Mouse (Mus musculus) CH12.LX (cell line): ENCODE data around the gene Aagab. TPM values are rescaled to one million over a fixed set of nuclear protein-coding genes. Genes with fewer than 3 reads are reported as not detected.

ENCODE experiments used
- DNase-seq: peaks from one replicate; pipeline ENCODE4 v3.0.0-alpha.2; 2013; ENCODE audit errors: extremely low read depth
- H3K27ac ChIP-seq: 2 replicates; pipeline ENCODE4 v1.5.1; 2012; ENCODE audit warnings: low read depth, mild to moderate bottlenecking, control low read depth, moderate library complexity; ENCODE audit not compliant: insufficient read depth
- H3K27me3 ChIP-seq: replicated peaks from 2 replicates; pipeline ENCODE3; 2012; ENCODE audit warnings: inconsistent platforms
- H3K36me3 ChIP-seq, 2 experiments: replicated peaks in 1 of 2; 2 replicates each; pipeline versions ENCODE3 to v1.6.1; 2012; ENCODE audit warnings: inconsistent platforms in 1 of 2, low read length in 1 of 2, mild to moderate bottlenecking in 1 of 2, mixed read lengths in 1 of 2, moderate library complexity in 1 of 2; ENCODE audit not compliant: control insufficient read depth in 1 of 2, insufficient read depth in 1 of 2
- H3K4me1 ChIP-seq, 2 experiments: 2 replicates each; pipeline ENCODE4 v1.6.1; 2012; ENCODE audit warnings: inconsistent platforms in 1 of 2, moderate library complexity in 1 of 2; ENCODE audit not compliant: insufficient read depth in 2 of 2, control insufficient read depth in 1 of 2
- H3K4me2 ChIP-seq: 2 replicates; pipeline ENCODE4 v1.6.1; 2012; ENCODE audit warnings: low read depth, mild to moderate bottlenecking, control low read depth; ENCODE audit not compliant: poor library complexity, insufficient read depth, severe bottlenecking
- H3K4me3 ChIP-seq, 3 experiments: fragments of 150-350 bp in 1 of 3; sonication (generic) in 1 of 3; replicated peaks in 1 of 3; 2 replicates each; pipeline versions ENCODE3 to v1.5.1; 2011 to 2012; ENCODE audit warnings: low read depth in 2 of 3, low read length in 2 of 3, mild to moderate bottlenecking in 2 of 3, moderate library complexity in 2 of 3, control low read depth in 1 of 3, improper control_type of control experiment in 1 of 3, inconsistent platforms in 1 of 3, mixed read lengths in 1 of 3; ENCODE audit not compliant: poor library complexity in 1 of 3
- H3K79me2 ChIP-seq: replicated peaks from 2 replicates; pipeline ENCODE4 v1.6.1; 2012; ENCODE audit warnings: mild to moderate bottlenecking, moderate library complexity; ENCODE audit not compliant: control insufficient read depth, poor library complexity, insufficient read depth, severe bottlenecking; ENCODE audit errors: extremely low read depth
- H3K9ac ChIP-seq: 2 replicates; pipeline ENCODE4 v1.6.1; 2012; ENCODE audit warnings: low read depth, mild to moderate bottlenecking, control low read depth, moderate library complexity; ENCODE audit not compliant: insufficient read depth
- H3K9me3 ChIP-seq: replicated peaks from 2 replicates; pipeline ENCODE3; 2012; ENCODE audit warnings: low read length, inconsistent platforms, mixed read lengths
- BHLHE40 ChIP-seq: IDR thresholded peaks from 2 replicates; pipeline ENCODE4 v1.6.1; 2011; ENCODE audit warnings: mild to moderate bottlenecking, low read depth, low read length, improper control_type of control experiment
- CHD2 ChIP-seq: IDR thresholded peaks from 2 replicates; pipeline ENCODE4 v1.6.1; 2011; ENCODE audit warnings: low read length, improper control_type of control experiment
- CTCF ChIP-seq, 2 experiments: IDR thresholded peaks in 1 of 2; conservative IDR thresholded peaks in 1 of 2; 2 replicates each; pipeline ENCODE4 v1.5.1; 2011 to 2012; ENCODE audit warnings: low read depth in 2 of 2, low read length in 2 of 2, improper control_type of control experiment in 1 of 2, inconsistent platforms in 1 of 2, mild to moderate bottlenecking in 1 of 2, moderate library complexity in 1 of 2
- EP300 ChIP-seq: IDR thresholded peaks from 2 replicates; pipeline ENCODE4 v1.6.1; 2011; ENCODE audit warnings: low read length, improper control_type of control experiment
- GABPA ChIP-seq: IDR thresholded peaks from 2 replicates; pipeline ENCODE4 v1.6.1; 2012; ENCODE audit warnings: low read depth, low read length, improper control_type of control experiment, inconsistent platforms; ENCODE audit not compliant: insufficient replicate concordance
- HCFC1 ChIP-seq: IDR thresholded peaks from 2 replicates; pipeline ENCODE4 v1.6.1; 2012; ENCODE audit warnings: low read depth, mild to moderate bottlenecking, inconsistent platforms, low read length, improper control_type of control experiment
- MAFK ChIP-seq: IDR thresholded peaks from 2 replicates; pipeline ENCODE4 v1.6.1; 2011; ENCODE audit warnings: low read length, improper control_type of control experiment; ENCODE audit not compliant: insufficient replicate concordance
- MAX ChIP-seq: IDR thresholded peaks from 2 replicates; pipeline ENCODE4 v1.6.1; 2011; ENCODE audit warnings: low read length, improper control_type of control experiment
- MAZ ChIP-seq: IDR thresholded peaks from 2 replicates; pipeline ENCODE4 v1.6.1; 2012; ENCODE audit warnings: low read depth, mild to moderate bottlenecking, inconsistent platforms, low read length, improper control_type of control experiment, moderate library complexity
- MEF2A ChIP-seq: IDR thresholded peaks from 2 replicates; pipeline ENCODE4 v1.6.1; 2014; ENCODE audit warnings: low read depth, mild to moderate bottlenecking, inconsistent platforms, low read length, improper control_type of control experiment, borderline replicate concordance
- MXI1 ChIP-seq: IDR thresholded peaks from 2 replicates; pipeline ENCODE4 v1.6.1; 2011; ENCODE audit warnings: mild to moderate bottlenecking, low read depth, low read length, improper control_type of control experiment
- MYC ChIP-seq: IDR thresholded peaks from 2 replicates; pipeline ENCODE4 v1.6.1; 2011; ENCODE audit warnings: low read depth, mild to moderate bottlenecking, improper control_type of control experiment, low read length
- NRF1 ChIP-seq: IDR thresholded peaks from 2 replicates; pipeline ENCODE4 v1.6.1; 2014; ENCODE audit warnings: low read depth, mild to moderate bottlenecking, inconsistent platforms, low read length, improper control_type of control experiment, moderate library complexity
- POLR2A ChIP-seq: IDR thresholded peaks from 2 replicates; pipeline ENCODE4 v1.6.1; 2011; ENCODE audit warnings: low read depth, mild to moderate bottlenecking, improper control_type of control experiment, low read length
- POLR2AphosphoS2 ChIP-seq: IDR thresholded peaks from 2 replicates; pipeline ENCODE4 v1.6.1; 2011; ENCODE audit warnings: low read depth, low read length, improper control_type of control experiment
- RAD21 ChIP-seq: IDR thresholded peaks from 2 replicates; pipeline ENCODE4 v1.6.1; 2011; ENCODE audit warnings: low read depth, mild to moderate bottlenecking, low read length, improper control_type of control experiment, moderate library complexity
- RCOR1 ChIP-seq: conservative IDR thresholded peaks from 2 replicates; pipeline ENCODE4 v1.6.1; 2012; ENCODE audit warnings: low read depth, mild to moderate bottlenecking, inconsistent platforms, low read length, improper control_type of control experiment
- SIN3A ChIP-seq: IDR thresholded peaks from 2 replicates; pipeline ENCODE4 v1.6.1; 2012; ENCODE audit warnings: low read length, improper control_type of control experiment, inconsistent platforms
- TCF12 ChIP-seq: IDR thresholded peaks from 2 replicates; pipeline ENCODE4 v1.6.1; 2014; ENCODE audit warnings: low read depth, mild to moderate bottlenecking, inconsistent platforms, low read length, improper control_type of control experiment
- UBTF ChIP-seq: IDR thresholded peaks from 2 replicates; pipeline ENCODE4 v1.6.1; 2012; ENCODE audit warnings: low read depth, mild to moderate bottlenecking, inconsistent platforms, low read length, improper control_type of control experiment, moderate library complexity
- ZC3H11A ChIP-seq: IDR thresholded peaks from 2 replicates; pipeline ENCODE4 v1.6.1; 2012; ENCODE audit warnings: low read depth, mild to moderate bottlenecking, inconsistent platforms, low read length, improper control_type of control experiment
- ZKSCAN1 ChIP-seq: IDR thresholded peaks from 2 replicates; pipeline ENCODE4 v1.6.1; 2012; ENCODE audit warnings: low read depth, inconsistent platforms, low read length, improper control_type of control experiment, borderline replicate concordance
- ZMIZ1 ChIP-seq: IDR thresholded peaks from 2 replicates; pipeline ENCODE4 v1.6.1; 2012; ENCODE audit warnings: low read depth, mild to moderate bottlenecking, inconsistent platforms, low read length, improper control_type of control experiment
- dilution Hi-C: fragments of 300-500 bp; cut with MboI; formaldehyde crosslinking; loops from 2 replicates; pipeline ENCODE4 v1.14.3; 2020; ENCODE audit warnings: low sequenced_read_pairs; ENCODE audit not compliant: extremely low pct_unique_long_range_greater_than_20kb, extremely low pct_ligation_motif_present
- in situ Hi-C: fragments of 300-500 bp; cut with MboI; formaldehyde crosslinking; loops from 3 replicates; pipeline ENCODE4 v1.14.3; 2019; ENCODE audit warnings: low sequenced_read_pairs, low pct_ligation_motif_present, low pct_unique_long_range_greater_than_20kb, mixed read lengths
- polyA plus RNA-seq: library from polyadenylated mRNA; unstranded; fragments of >175 nt; gene quantifications from 2 replicates; pipeline ENCODE4 v1.2.1, GENCODE M21; 2012; ENCODE audit warnings: low read depth; ENCODE audit not compliant: insufficient read length
- total RNA-seq, 2 experiments: library from RNA; depleted of rRNA; stranded (reverse); fragments of 300-350 nt in 1 of 2; fragments of >200 nt in 1 of 2; gene quantifications; 2 replicates each; pipeline ENCODE4 v1.2.3; 2012 to 2014

Aagab gene
- total and polyA plus RNA-seq, 3 experiments: 14.5 to 27.8 (median 14.5) TPM

DNA sequence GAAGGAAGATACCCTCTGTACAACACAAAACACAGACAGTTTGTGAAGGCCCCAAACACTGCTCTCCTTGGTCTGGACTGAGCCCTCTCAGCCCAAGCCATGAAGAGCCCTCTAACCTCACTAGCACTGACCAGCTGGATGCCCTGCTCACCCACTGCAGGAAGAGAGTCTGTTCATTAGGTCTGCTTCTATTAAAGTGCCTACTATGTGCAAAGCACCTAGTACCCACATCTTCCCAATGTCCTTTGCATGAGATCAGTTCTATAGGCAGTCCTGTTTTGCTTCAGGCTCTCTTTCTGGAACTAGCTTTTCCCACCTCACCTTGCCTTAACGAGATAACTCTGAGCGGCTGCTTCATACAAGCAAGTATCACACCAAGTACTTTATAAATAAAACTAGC, 80.5 kb downstream of the Aagab start:
- Histone ChIP-seq H3K36me3 (no peaks in the 10 kb centered on the region), H3K4me3 (no peak overlapping the region), H3K9me3 (peaks cover 2% of the 10 kb centered on the region), H3K79me2 (no peaks in the 10 kb centered on the region), H3K27me3 (no peaks in the 10 kb centered on the region), H3K9ac (no peak overlapping the region), H3K27ac (no peak overlapping the region), H3K4me1 (peaks cover 1 to 13% of the 10 kb centered on the region in 2 experiments), H3K4me2 (no peak overlapping the region)
- in situ Hi-C loops (no loop called here), dilution Hi-C loops (no loop called here)
- TF ChIP-seq ZKSCAN1 (peak; percentile 31; the same call in 1 of the 2 replicates), BHLHE40 (no peak), CHD2 (no peak), SIN3A (no peak)
- DNase-seq: no peak

DNA sequence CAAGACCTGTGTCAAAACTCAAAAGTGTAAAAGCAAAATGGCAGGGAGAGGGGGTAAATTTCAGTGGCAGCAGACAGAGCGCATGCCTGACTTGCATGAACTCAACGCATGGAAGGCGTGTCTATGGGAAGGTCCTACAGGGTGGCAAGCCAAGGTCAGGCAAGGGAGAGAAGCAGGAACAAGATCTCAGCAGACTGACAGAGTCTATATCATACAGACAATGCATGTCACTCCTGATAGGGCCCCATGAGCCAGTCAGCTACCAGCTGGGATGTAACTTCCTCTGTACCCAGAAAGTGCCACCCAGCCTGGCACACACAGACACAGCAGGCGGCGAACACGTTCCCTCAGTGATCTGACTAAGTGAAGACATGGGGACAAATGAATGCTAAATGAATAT, 81.8 kb downstream of the Aagab start:
- Histone ChIP-seq H3K4me3 (no peak overlapping the region), H3K27me3 (no peaks in the 10 kb centered on the region), H3K36me3 (no peaks in the 10 kb centered on the region), H3K9ac (no peak overlapping the region), H3K79me2 (no peaks in the 10 kb centered on the region), H3K4me1 (peaks cover 5 to 15% of the 10 kb centered on the region in 2 experiments), H3K27ac (no peak overlapping the region), H3K9me3 (peaks cover 2% of the 10 kb centered on the region), H3K4me2 (no peak overlapping the region)
- no peak for DNase-seq
- dilution Hi-C loops: no loop called here
- TF ChIP-seq MXI1 (no peak), POLR2AphosphoS2 (no peak), MAX (no peak), MEF2A (no peak), RAD21 (no peak)
- in situ Hi-C loops: no loop called here

DNA sequence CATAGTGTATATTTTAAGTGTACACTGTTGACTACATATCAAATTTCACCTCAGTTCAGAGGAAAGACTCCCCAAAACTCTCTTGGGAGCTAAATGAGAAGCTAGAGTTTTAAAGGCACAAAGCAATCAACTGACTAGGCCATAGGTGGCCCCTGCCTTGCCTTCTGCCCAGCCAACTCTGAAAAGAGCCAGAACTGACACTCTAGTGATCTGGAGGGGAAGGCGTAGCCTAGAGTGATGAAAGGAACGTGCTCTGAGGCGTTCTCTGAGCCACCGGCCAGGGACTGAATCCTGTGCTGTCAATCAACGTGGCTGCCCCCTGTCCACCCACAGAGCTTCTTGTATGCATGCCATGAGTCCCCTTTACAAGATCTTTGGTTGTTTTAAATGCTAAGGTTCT, 82.9 kb downstream of the Aagab start:
- Histone ChIP-seq H3K9me3 (peaks cover 2% of the 10 kb centered on the region), H3K27ac (no peak overlapping the region), H3K27me3 (no peaks in the 10 kb centered on the region), H3K4me3 (no peak overlapping the region), H3K79me2 (no peaks in the 10 kb centered on the region), H3K4me1 (peaks cover 5 to 16% of the 10 kb centered on the region in 2 experiments), H3K4me2 (no peak overlapping the region), H3K36me3 (no peaks in the 10 kb centered on the region), H3K9ac (no peak overlapping the region)
- dilution Hi-C loops (no loop called here), in situ Hi-C loops (no loop called here)
- no peak for DNase-seq
- TF ChIP-seq POLR2A (no peak), CTCF (conservative IDR thresholded peaks at IDR 0.05 in 1 of 2, IDR thresholded peaks at IDR 0.05 in 1 of 2; ENCODE audit: low read depth in 2 of 2, low read length in 2 of 2) (no peak), MEF2A (no peak), MAFK (no peak), ZKSCAN1 (no peak), UBTF (no peak), HCFC1 (no peak), CHD2 (no peak), NRF1 (no peak), MYC (no peak), RCOR1 (no peak), BHLHE40 (no peak), MAZ (no peak), MAX (no peak), TCF12 (no peak), RAD21 (no peak), EP300 (no peak), ZC3H11A (no peak), ZMIZ1 (no peak), GABPA (no peak)
